Comparison of ENCODE assay signal across 7 mouse cellular contexts in genomic region chr15:79505616-79506283, GRCm38 (mm10). TPM values are rescaled to one million over a fixed set of nuclear protein-coding genes. Genes with fewer than 3 reads are reported as not detected.
DNase-seq lines count a peak whose midpoint lies in the region; ATAC-seq and TF ChIP-seq lines count a peak whose summit lies in the region.

No protein-coding gene starts in this region.

- TF ChIP-seq POLR2A in limb, embryonic 14.5 days (IDR thresholded peaks at IDR 0.05; ENCODE audit: borderline replicate concordance, extremely low read depth, insufficient read depth, insufficient read length) = no peak

- 1% methylated on average over 58 of the region's 71 CpGs for WGBS in intestine, postnatal 0 days
- under 1% methylated on average over 35 of the region's 71 CpGs for WGBS in limb, embryonic 14.5 days
- WGBS in midbrain, postnatal 0 days = under 1% methylated on average over 41 of the region's 71 CpGs

- 0 out of 2 replicates have a peak, but pooled peaks have one; percentile 31 for ATAC-seq in intestine, postnatal 0 days
- ATAC-seq in limb, embryonic 14.5 days (ENCODE audit: low FRiP score, low read depth) = peak; percentile 41; the same call in 1 of the 2 replicates
- ATAC-seq in midbrain, postnatal 0 days (ENCODE audit: low FRiP score) = peak; percentile 38

- H3K36me3 ChIP-seq in intestine, postnatal 0 days (ENCODE audit: control insufficient read depth, insufficient read depth) = no peaks in the 10 kb centered on the region
- no peaks in the 10 kb centered on the region for H3K36me3 ChIP-seq in limb, embryonic 14.5 days (ENCODE audit: control insufficient read depth, insufficient read depth, low read length)
- no peaks in the 10 kb centered on the region for H3K36me3 ChIP-seq in midbrain, postnatal 0 days (ENCODE audit: insufficient read depth, low read length)

- peak overlapping the region; percentile 99 for H3K4me2 ChIP-seq in intestine, postnatal 0 days (replicated peaks; ENCODE audit: low read depth)
- H3K4me2 ChIP-seq in limb, embryonic 14.5 days (replicated peaks; ENCODE audit: low read depth, low read length, severe bottlenecking) = peak overlapping the region; percentile 100
- peak overlapping the region; percentile 100 for H3K4me2 ChIP-seq in midbrain, postnatal 0 days (ENCODE audit: low read depth, low read length, poor library complexity, severe bottlenecking)

- H3K4me3 ChIP-seq in intestine, postnatal 0 days (ENCODE audit: low read depth, low read length) = peak overlapping the region; percentile 67
- peak overlapping the region; percentile 49 for H3K4me3 ChIP-seq in limb, embryonic 14.5 days (replicated peaks; ENCODE audit: low read length)
- peak overlapping the region; percentile 56 for H3K4me3 ChIP-seq in midbrain, postnatal 0 days (ENCODE audit: low read depth, low read length)

- no peaks in the 10 kb centered on the region for H3K4me1 ChIP-seq in intestine, postnatal 0 days (replicated peaks; ENCODE audit: control insufficient read depth, insufficient read depth, low read length)
- H3K4me1 ChIP-seq in limb, embryonic 14.5 days (ENCODE audit: control insufficient read depth, insufficient read depth, low read length) = peaks cover 9% of the 10 kb centered on the region
- peaks cover 4% of the 10 kb centered on the region; the same call in 1 of the 2 replicates for H3K4me1 ChIP-seq in midbrain, postnatal 0 days (ENCODE audit: insufficient read depth, low read length)

- no peak overlapping the region for H3K27ac ChIP-seq in intestine, postnatal 0 days (ENCODE audit: low read depth, low read length)
- H3K27ac ChIP-seq in limb, embryonic 14.5 days (replicated peaks; ENCODE audit: low read depth, low read length) = no peak overlapping the region
- no peak overlapping the region for H3K27ac ChIP-seq in midbrain, postnatal 0 days (ENCODE audit: low read depth, low read length)

- H3K27me3 ChIP-seq in intestine, postnatal 0 days (replicated peaks; ENCODE audit: control insufficient read depth, insufficient read depth, low read length) = peaks cover 84% of the 10 kb centered on the region
- H3K27me3 ChIP-seq in limb, embryonic 14.5 days (ENCODE audit: control insufficient read depth, insufficient read depth, low read length) = peaks cover 77% of the 10 kb centered on the region
- peaks cover 55% of the 10 kb centered on the region for H3K27me3 ChIP-seq in midbrain, postnatal 0 days (ENCODE audit: insufficient read depth, low read length)

- no peaks in the 10 kb centered on the region for H3K9me3 ChIP-seq in intestine, postnatal 0 days (ENCODE audit: control insufficient read depth)
- H3K9me3 ChIP-seq in limb, embryonic 14.5 days (ENCODE audit: control insufficient read depth, low read length) = no peaks in the 10 kb centered on the region
- no peaks in the 10 kb centered on the region for H3K9me3 ChIP-seq in midbrain, postnatal 0 days (ENCODE audit: low read length)

- TF ChIP-seq CTCF in intestine, postnatal 0 days (IDR thresholded peaks at IDR 0.05; ENCODE audit: low read depth) = no peak
- no peak for TF ChIP-seq CTCF in midbrain, postnatal 0 days (IDR thresholded peaks at IDR 0.05)

- peak; percentile 83 for DNase-seq in R1 (ENCODE audit: low read depth, low spot score)
- DNase-seq in cerebellum, postnatal 4 days (ENCODE audit: low spot score in 2 of 2) = peak; percentile 47 to 69
- peak; percentile 34 for DNase-seq in gastrocnemius, postnatal 25 days
- DNase-seq in limb, embryonic 14.5 days (ENCODE audit: low spot score) = peak; percentile 54
- DNase-seq in midbrain, postnatal 0 days (ENCODE audit: low spot score) = peak; percentile 70
- peak; percentile 46 for DNase-seq in thymus, postnatal 0 days (ENCODE audit: low spot score)

- peak overlapping the region; percentile 45; the same call in 1 of the 2 replicates for H3K9ac ChIP-seq in intestine, postnatal 0 days (ENCODE audit: low read depth, low read length)
- H3K9ac ChIP-seq in limb, embryonic 14.5 days (ENCODE audit: low read depth, low read length, severe bottlenecking) = peak overlapping the region; percentile 61
- H3K9ac ChIP-seq in midbrain, postnatal 0 days (replicated peaks; ENCODE audit: low read length, poor library complexity, severe bottlenecking) = peak overlapping the region; percentile 46

RNA-seq across cellular contexts. Expression of gene Kcnj4, which starts 0.7 kb away (rescaled TPM):
- total RNA-seq in gastrocnemius, postnatal 25 days (2021) = not detected
- polyA plus RNA-seq in intestine, postnatal 0 days (2015; fragmentation: Nextera tagmentation; extraction: Ambion mirVana) = not detected in 2 replicates
- 0.36 and 0.43 TPM in 2 replicates for polyA plus RNA-seq in limb, embryonic 14.5 days (2012; rRNA removed)
- 0.08 TPM in 1 of 2 replicates, not detected in the other for polyA plus RNA-seq in limb, embryonic 14.5 days (2014; fragmentation: Nextera tagmentation; extraction: Ambion mirVana)
- total RNA-seq in midbrain, postnatal 0 days (2014; rRNA removed) = 1.7 and 2.2 TPM in 2 replicates
- polyA plus RNA-seq in midbrain, postnatal 0 days (2015; fragmentation: Nextera tagmentation; extraction: Ambion mirVana) = 0.11 and 0.15 TPM in 2 replicates
- polyA plus RNA-seq in thymus, postnatal 0 days (2015; fragmentation: Nextera tagmentation; extraction: Ambion mirVana) = not detected in 2 replicates

RNA-seq across cellular contexts. Expression of gene Kdelr3, which starts 10.5 kb away (rescaled TPM):
- total RNA-seq in gastrocnemius, postnatal 25 days (2021) = 1 to 10 TPM; 7.3 to 7.7 TPM
- 75.7 and 95.2 TPM in 2 replicates for polyA plus RNA-seq in intestine, postnatal 0 days (2015; fragmentation: Nextera tagmentation; extraction: Ambion mirVana)
- polyA plus RNA-seq in limb, embryonic 14.5 days (2012; rRNA removed) = 143 and 171 TPM in 2 replicates
- polyA plus RNA-seq in limb, embryonic 14.5 days (2014; fragmentation: Nextera tagmentation; extraction: Ambion mirVana) = 137 and 158 TPM in 2 replicates
- total RNA-seq in midbrain, postnatal 0 days (2014; rRNA removed) = 6.0 and 7.3 TPM in 2 replicates
- 5.8 and 7.7 TPM in 2 replicates for polyA plus RNA-seq in midbrain, postnatal 0 days (2015; fragmentation: Nextera tagmentation; extraction: Ambion mirVana)
- 9.5 and 11.6 TPM in 2 replicates for polyA plus RNA-seq in thymus, postnatal 0 days (2015; fragmentation: Nextera tagmentation; extraction: Ambion mirVana)

RNA-seq across cellular contexts. Expression of gene Ddx17, which starts 40.8 kb away (rescaled TPM):
- total RNA-seq in gastrocnemius, postnatal 25 days (2021) = 10 to 100 TPM; 65.3 to 72.8 TPM
- polyA plus RNA-seq in intestine, postnatal 0 days (2015; fragmentation: Nextera tagmentation; extraction: Ambion mirVana) = 18.7 and 23.8 TPM in 2 replicates
- polyA plus RNA-seq in limb, embryonic 14.5 days (2012; rRNA removed) = 724 and 821 TPM in 2 replicates
- polyA plus RNA-seq in limb, embryonic 14.5 days (2014; fragmentation: Nextera tagmentation; extraction: Ambion mirVana) = 92.6 and 98.0 TPM in 2 replicates
- total RNA-seq in midbrain, postnatal 0 days (2014; rRNA removed) = 302 and 436 TPM in 2 replicates
- 30.0 and 35.1 TPM in 2 replicates for polyA plus RNA-seq in midbrain, postnatal 0 days (2015; fragmentation: Nextera tagmentation; extraction: Ambion mirVana)
- 42.1 and 47.2 TPM in 2 replicates for polyA plus RNA-seq in thymus, postnatal 0 days (2015; fragmentation: Nextera tagmentation; extraction: Ambion mirVana)

RNA-seq across cellular contexts. Expression of gene Csnk1e, which starts 50.4 kb away (rescaled TPM):
- total RNA-seq in gastrocnemius, postnatal 25 days (2021) = 10 to 100 TPM; 43.1 to 43.9 TPM
- 18.2 and 25.7 TPM in 2 replicates for polyA plus RNA-seq in intestine, postnatal 0 days (2015; fragmentation: Nextera tagmentation; extraction: Ambion mirVana)
- polyA plus RNA-seq in limb, embryonic 14.5 days (2012; rRNA removed) = 184 and 214 TPM in 2 replicates
- polyA plus RNA-seq in limb, embryonic 14.5 days (2014; fragmentation: Nextera tagmentation; extraction: Ambion mirVana) = 83.8 and 98.0 TPM in 2 replicates
- 378 and 384 TPM in 2 replicates for total RNA-seq in midbrain, postnatal 0 days (2014; rRNA removed)
- polyA plus RNA-seq in midbrain, postnatal 0 days (2015; fragmentation: Nextera tagmentation; extraction: Ambion mirVana) = 153 and 195 TPM in 2 replicates
- polyA plus RNA-seq in thymus, postnatal 0 days (2015; fragmentation: Nextera tagmentation; extraction: Ambion mirVana) = 52.2 and 70.8 TPM in 2 replicates
